Mouse (Mus musculus): ENCODE data around the gene S1pr5.
"Not testable (repeated sequence)": the region's sequence is repeated elsewhere in the genome, so short reads cannot be mapped to it uniquely, and the experiment has no call there.

GRCm38 (mm10) chr9:21256349-21256748, 8.1 kb upstream of the S1pr5 start:
- TF ChIP-seq CTCF, POLR2A (IDR thresholded peaks at IDR 0.05; ENCODE audit: extremely low read depth, insufficient read depth, low read length): not testable (repeated sequence)

All from cortical plate, adult 2 months (tissue).